Mouse (Mus musculus) cortical plate, adult 2 months (tissue): ENCODE measurements at regions not wholly inside any gene's neighbourhood (a gene's known extent, or its start where the extent isn't known, plus 50 kb on each side); places are given as distances from the start of the nearest gene placed in this dataset.

Experiments used
- CTCF ChIP-seq: fragments of 200-500 bp; IDR thresholded peaks from 2 replicates; pipeline ENCODE4 v1.5.1; 2011; ENCODE audit warnings: mild to moderate bottlenecking, control low read depth, low read length; ENCODE audit not compliant: insufficient read depth; ENCODE audit errors: extremely low read depth
- POLR2A ChIP-seq: fragments of 200-500 bp; IDR thresholded peaks from 2 replicates; pipeline ENCODE4 v1.6.1; 2011; ENCODE audit warnings: mild to moderate bottlenecking, low read length, control low read depth; ENCODE audit not compliant: insufficient read depth; ENCODE audit errors: extremely low read depth

- TF ChIP-seq CTCF, result no peak
- no peak for TF ChIP-seq POLR2A
Observed at GRCm38 (mm10) chr15:36903309-36903708, 104.3 kb downstream of the Zfp706 start.
